27 mouse cellular contexts compared by ENCODE assay signal in genomic region chr10:112110401-112110800, GRCm38 (mm10). TPM values are rescaled to one million over a fixed set of nuclear protein-coding genes. Genes with fewer than 3 reads are reported as not detected.
DNase-seq lines count a peak whose midpoint lies in the region; ATAC-seq and TF ChIP-seq lines count a peak whose summit lies in the region.
"Had no signal": no experiment of that assay in that cellular context is flagged by ENCODE, and none has a peak within 500 bp of the region (broad histone marks: within the 10 kb centered on the region; RNA-seq: fewer than 3 reads in every experiment).

No protein-coding gene starts in this region.

- H3K27ac ChIP-seq in CH12.LX (ENCODE audit: insufficient read depth, low read depth), result no peak overlapping the region
- H3K27ac ChIP-seq: embryonic facial prominence, embryonic 10.5 days; embryonic facial prominence, embryonic 12.5 days; forebrain, embryonic 13.5 days; forebrain, embryonic 15.5 days had no signal

- in situ Hi-C loops in CH12.LX (cut with MboI; ENCODE audit: low pct_ligation_motif_present, low pct_unique_long_range_greater_than_20kb, low sequenced_read_pairs), result no loop called here

- no peak for TF ChIP-seq RAD21 in CH12.LX (IDR thresholded peaks at IDR 0.05; ENCODE audit: low read depth, low read length)

- H3K36me3 ChIP-seq in CH12.LX (replicated peaks in 1 of 2; ENCODE audit: control insufficient read depth in 1 of 2, insufficient read depth in 1 of 2, low read length in 1 of 2), result no peaks in the 10 kb centered on the region
- H3K36me3 ChIP-seq: embryonic facial prominence, embryonic 10.5 days; embryonic facial prominence, embryonic 12.5 days; forebrain, embryonic 15.5 days; G1E had no signal

- no peak overlapping the region for H3K4me2 ChIP-seq in CH12.LX (ENCODE audit: insufficient read depth, low read depth, poor library complexity, severe bottlenecking)
- H3K4me2 ChIP-seq: embryonic facial prominence, embryonic 12.5 days; forebrain, embryonic 13.5 days; forebrain, embryonic 15.5 days had no signal

- ATAC-seq in granulocyte monocyte progenitor cell, adult 5-6 weeks (replicated peaks; ENCODE audit: poor library complexity, severe bottlenecking), result 0 out of 2 replicates have a peak, but pooled peaks have one; percentile 22
- ATAC-seq in neutrophil, adult 5-6 weeks (ENCODE audit: extremely low read depth, insufficient number of reproducible peaks, low FRiP score, poor library complexity, severe bottlenecking), result peak; percentile 33; the same call in 1 of the 2 replicates
- ATAC-seq: activated CD4-positive, CD25-positive, alpha-beta regulatory T cell, adult 4 months; CD4-positive, CD25-positive, alpha-beta regulatory T cell, adult 4 months; forebrain, embryonic 13.5 days; forebrain, embryonic 15.5 days; forebrain, postnatal 0 days; Patski had no signal

- H3K4me3 ChIP-seq in CH12.LX (replicated peaks in 1 of 3; ENCODE audit: low read depth in 2 of 3, low read length in 2 of 3, poor library complexity in 1 of 3), result no peak overlapping the region
- H3K4me3 ChIP-seq: embryonic facial prominence, embryonic 10.5 days; embryonic facial prominence, embryonic 12.5 days; forebrain, embryonic 13.5 days; forebrain, embryonic 15.5 days had no signal

- no peak for TF ChIP-seq EP300 in CH12.LX (IDR thresholded peaks at IDR 0.05; ENCODE audit: low read length)

- no peak overlapping the region for H3K9ac ChIP-seq in CH12.LX (ENCODE audit: insufficient read depth, low read depth)
- H3K9ac ChIP-seq: embryonic facial prominence, embryonic 12.5 days; forebrain, embryonic 13.5 days; forebrain, embryonic 15.5 days; forebrain, postnatal 0 days had no signal

- no peak for DNase-seq in CH12.LX (ENCODE audit: extremely low read depth)
- DNase-seq in heart, postnatal 4 days, result no peak
- DNase-seq in thymus, adult 18-20 months, result no peak
- DNase-seq: adrenal gland, adult 8-10 months; adrenal gland, postnatal 14 days; adrenal gland, postnatal 36 days; B cell, adult 2 months; cerebellum, adult 11-12 months; cerebellum, adult 2 months; cerebellum, adult 9-10 months; cerebellum, postnatal 10 days; cerebellum, postnatal 25 days; forebrain, postnatal 0 days had no signal

- no peaks in the 10 kb centered on the region for H3K9me3 ChIP-seq in CH12.LX (replicated peaks; ENCODE audit: low read length)
- H3K9me3 ChIP-seq: embryonic facial prominence, embryonic 10.5 days; embryonic facial prominence, embryonic 12.5 days; forebrain, embryonic 13.5 days; forebrain, embryonic 15.5 days; G1E had no signal

- TF ChIP-seq CTCF in CH12.LX (conservative IDR thresholded peaks at IDR 0.05 in 1 of 2, IDR thresholded peaks at IDR 0.05 in 1 of 2; ENCODE audit: low read depth in 2 of 2, low read length in 2 of 2), result no peak

- no peak for TF ChIP-seq POLR2A in CH12.LX (IDR thresholded peaks at IDR 0.05; ENCODE audit: low read depth, low read length)

- H3K27me3 ChIP-seq in CH12.LX (replicated peaks), result no peaks in the 10 kb centered on the region
- H3K27me3 ChIP-seq: embryonic facial prominence, embryonic 12.5 days; forebrain, embryonic 13.5 days; forebrain, embryonic 15.5 days had no signal

- H3K4me1 ChIP-seq in CH12.LX (ENCODE audit: control insufficient read depth in 1 of 2, insufficient read depth in 2 of 2), result peaks cover 0 to 4% of the 10 kb centered on the region in 2 experiments; a peak in 1 of 4 replicates
- H3K4me1 ChIP-seq: embryonic facial prominence, embryonic 10.5 days; embryonic facial prominence, embryonic 12.5 days; forebrain, embryonic 13.5 days; forebrain, embryonic 15.5 days had no signal

- H3K79me2 ChIP-seq in CH12.LX (replicated peaks; ENCODE audit: control insufficient read depth, extremely low read depth, insufficient read depth, poor library complexity, severe bottlenecking), result no peaks in the 10 kb centered on the region

- dilution Hi-C loops in CH12.LX (cut with MboI; ENCODE audit: extremely low pct_ligation_motif_present, extremely low pct_unique_long_range_greater_than_20kb, low sequenced_read_pairs), result no loop called here

TF ChIP-seq in CH12.LX, 34 proteins besides CTCF, POLR2A, EP300 and RAD21:
- peak; percentile 77 for TF ChIP-seq MAFK (IDR thresholded peaks at IDR 0.05; ENCODE audit: insufficient replicate concordance, low read length)
- no peak for TF ChIP-seq SIN3A (IDR thresholded peaks at IDR 0.05; ENCODE audit: low read length)
- no peak for TF ChIP-seq UBTF (IDR thresholded peaks at IDR 0.05; ENCODE audit: low read depth, low read length)

RNA-seq across cellular contexts. Expression of gene Glipr1l2, which starts 27.2 kb away (rescaled TPM):
- total RNA-seq in CH12.LX (2012; rRNA removed), result not detected in 2 replicates
- total RNA-seq in CH12.LX (2014; rRNA removed), result not detected in 2 replicates
- not detected in 2 replicates for polyA plus RNA-seq in CH12.LX (2012; ENCODE audit: insufficient read length, low read depth)
- total RNA-seq in granulocyte monocyte progenitor cell, adult 5-6 weeks (2014; fragmentation: Nextera tagmentation), result not detected in 2 replicates
- not detected in 2 replicates for total RNA-seq in granulocyte monocyte progenitor cell, adult 5-6 weeks (2017)
- not detected in 2 replicates for total RNA-seq in neutrophil, adult 5-6 weeks (2017)
- total RNA-seq in heart, postnatal 4 days (2021), result not detected
- total RNA-seq: adrenal gland, adult 18-20 months; adrenal gland, adult 8-10 months; adrenal gland, postnatal 14 days; adrenal gland, postnatal 36 days; forebrain, postnatal 0 days had no signal
- polyA plus RNA-seq: activated CD4-positive, CD25-positive, alpha-beta regulatory T cell, adult 4 months; cerebellum, adult 2 months; cortical plate, adult 2 months; embryonic facial prominence, embryonic 10.5 days; embryonic facial prominence, embryonic 12.5 days; embryonic facial prominence, embryonic 14.5 days; forebrain, embryonic 11.5 days; forebrain, embryonic 13.5 days; forebrain, embryonic 15.5 days; forebrain, postnatal 0 days; G1E; Patski had no signal

RNA-seq across cellular contexts. Expression of gene Glipr1l3, which starts 49.7 kb away (rescaled TPM):
- total RNA-seq in CH12.LX (2012; rRNA removed) (not detected in 2 replicates), CH12.LX (2014; rRNA removed) (not detected in 2 replicates)
- not detected in 2 replicates for polyA plus RNA-seq in CH12.LX (2012; ENCODE audit: insufficient read length, low read depth)
- not detected in 2 replicates for total RNA-seq in granulocyte monocyte progenitor cell, adult 5-6 weeks (2014; fragmentation: Nextera tagmentation)
- total RNA-seq in granulocyte monocyte progenitor cell, adult 5-6 weeks (2017), result not detected in 2 replicates
- total RNA-seq in neutrophil, adult 5-6 weeks (2017), result not detected in 2 replicates
- not detected for total RNA-seq in heart, postnatal 4 days (2021)
- total RNA-seq: adrenal gland, adult 18-20 months; adrenal gland, adult 8-10 months; adrenal gland, postnatal 14 days; adrenal gland, postnatal 36 days; G1E had no signal
- polyA plus RNA-seq: activated CD4-positive, CD25-positive, alpha-beta regulatory T cell, adult 4 months; CD4-positive, CD25-positive, alpha-beta regulatory T cell, adult 4 months; cerebellum, adult 2 months; embryonic facial prominence, embryonic 10.5 days; embryonic facial prominence, embryonic 12.5 days; embryonic facial prominence, embryonic 14.5 days; forebrain, embryonic 11.5 days; G1E; Patski had no signal

RNA-seq across cellular contexts. Expression of gene Glipr1l1, which starts 50.4 kb away (rescaled TPM):
- total RNA-seq in CH12.LX (2012; rRNA removed) (not detected in 2 replicates), CH12.LX (2014; rRNA removed) (not detected in 2 replicates)
- not detected in 2 replicates for polyA plus RNA-seq in CH12.LX (2012; ENCODE audit: insufficient read length, low read depth)
- not detected in 2 replicates for total RNA-seq in granulocyte monocyte progenitor cell, adult 5-6 weeks (2014; fragmentation: Nextera tagmentation)
- not detected in 2 replicates for total RNA-seq in granulocyte monocyte progenitor cell, adult 5-6 weeks (2017)
- total RNA-seq in neutrophil, adult 5-6 weeks (2017), result not detected in 2 replicates
- total RNA-seq in heart, postnatal 4 days (2021), result not detected
- total RNA-seq: adrenal gland, adult 18-20 months; adrenal gland, adult 8-10 months; adrenal gland, postnatal 14 days; adrenal gland, postnatal 36 days had no signal
- polyA plus RNA-seq: activated CD4-positive, CD25-positive, alpha-beta regulatory T cell, adult 4 months; CD4-positive, CD25-positive, alpha-beta regulatory T cell, adult 4 months; cerebellum, adult 2 months; embryonic facial prominence, embryonic 10.5 days; embryonic facial prominence, embryonic 12.5 days; embryonic facial prominence, embryonic 14.5 days; forebrain, embryonic 11.5 days; forebrain, embryonic 13.5 days; forebrain, embryonic 15.5 days; G1E; Patski had no signal

RNA-seq across cellular contexts. Expression of gene Caps2, which starts 53.0 kb away (rescaled TPM):
- total RNA-seq in CH12.LX (2012; rRNA removed) (0.08 TPM in 1 of 2 replicates, not detected in the other), CH12.LX (2014; rRNA removed) (0.21 and 0.50 TPM in 2 replicates)
- 0.31 and 0.51 TPM in 2 replicates for polyA plus RNA-seq in CH12.LX (2012; ENCODE audit: insufficient read length, low read depth)
- total RNA-seq in granulocyte monocyte progenitor cell, adult 5-6 weeks (2014; fragmentation: Nextera tagmentation), result not detected in 2 replicates
- not detected in 2 replicates for total RNA-seq in granulocyte monocyte progenitor cell, adult 5-6 weeks (2017)
- total RNA-seq in neutrophil, adult 5-6 weeks (2017), result not detected in 2 replicates
- total RNA-seq in heart, postnatal 4 days (2021), result not detected
- total RNA-seq: adrenal gland, adult 18-20 months; adrenal gland, adult 8-10 months; adrenal gland, postnatal 14 days; adrenal gland, postnatal 36 days had no signal
- polyA plus RNA-seq: activated CD4-positive, CD25-positive, alpha-beta regulatory T cell, adult 4 months; CD4-positive, CD25-positive, alpha-beta regulatory T cell, adult 4 months; G1E had no signal
